Mouse (Mus musculus) liver, embryonic 15.5 days (tissue): ENCODE results near the gene Gm3404. TPM values are rescaled to one million over a fixed set of nuclear protein-coding genes. Genes with fewer than 3 reads are reported as not detected.
"Not testable (repeated sequence)": the region's sequence is repeated elsewhere in the genome, so short reads cannot be mapped to it uniquely, and the experiment has no call there.

Experiments used
- ATAC-seq: fragments of 200-750 bp; cut with Nextera tagmentation; 2 replicates; pipeline ENCODE4 v1.8.0; 2017; ENCODE audit warnings: moderate number of reproducible peaks, mild to moderate bottlenecking, moderate library complexity; ENCODE audit not compliant: insufficient read depth
- H3K27ac ChIP-seq: fragments of 300-500 bp; sonication (generic); replicated peaks from 2 replicates; pipeline ENCODE4 v1.5.1; 2015; ENCODE audit warnings: mild to moderate bottlenecking, inconsistent platforms
- H3K27me3 ChIP-seq: fragments of 300-500 bp; sonication (generic); 2 replicates; pipeline ENCODE4 v1.6.1; 2015; ENCODE audit warnings: mild to moderate bottlenecking, inconsistent platforms
- H3K36me3 ChIP-seq: fragments of 300-500 bp; sonication (generic); replicated peaks from 2 replicates; pipeline ENCODE4 v1.6.1; 2015; ENCODE audit warnings: moderate library complexity, mild to moderate bottlenecking, inconsistent platforms
- H3K4me1 ChIP-seq: fragments of 300-500 bp; sonication (generic); replicated peaks from 2 replicates; pipeline ENCODE4 v1.6.1; 2015; ENCODE audit warnings: inconsistent platforms
- H3K4me2 ChIP-seq: fragments of 300-500 bp; sonication (generic); 2 replicates; pipeline ENCODE4 v1.6.1; 2015; ENCODE audit warnings: moderate library complexity, mild to moderate bottlenecking, inconsistent platforms
- H3K4me3 ChIP-seq: fragments of 300-500 bp; sonication (generic); replicated peaks from 2 replicates; pipeline ENCODE4 v1.5.1; 2015; ENCODE audit warnings: mild to moderate bottlenecking, inconsistent platforms
- H3K9ac ChIP-seq: fragments of 300-500 bp; sonication (generic); 2 replicates; pipeline ENCODE4 v1.6.1; 2015; ENCODE audit warnings: moderate library complexity, mild to moderate bottlenecking, inconsistent platforms
- H3K9me3 ChIP-seq: fragments of 300-500 bp; sonication (generic); replicated peaks from 2 replicates; pipeline ENCODE4 v1.6.1; 2016; ENCODE audit warnings: inconsistent platforms
- WGBS: fragments of 180-500 bp; shearing (Covaris S2); methylation state at CpG from one replicate; pipeline ENCODE4 v1.1.7; 2015; ENCODE audit warnings: mixed read lengths; ENCODE audit not compliant: insufficient replicate concordance; 5-methylcytosine and 5-hydroxymethylcytosine counted together
- polyA plus RNA-seq: library from polyadenylated mRNA; unstranded; fragments of >200 nt; fragmentation: Nextera tagmentation; extraction: Ambion mirVana; gene quantifications from 2 replicates; pipeline ENCODE4 v1.2.1, GENCODE M21; 2015

The Gm3404 gene
- polyA plus RNA-seq: not detected in 2 replicates

DNA sequence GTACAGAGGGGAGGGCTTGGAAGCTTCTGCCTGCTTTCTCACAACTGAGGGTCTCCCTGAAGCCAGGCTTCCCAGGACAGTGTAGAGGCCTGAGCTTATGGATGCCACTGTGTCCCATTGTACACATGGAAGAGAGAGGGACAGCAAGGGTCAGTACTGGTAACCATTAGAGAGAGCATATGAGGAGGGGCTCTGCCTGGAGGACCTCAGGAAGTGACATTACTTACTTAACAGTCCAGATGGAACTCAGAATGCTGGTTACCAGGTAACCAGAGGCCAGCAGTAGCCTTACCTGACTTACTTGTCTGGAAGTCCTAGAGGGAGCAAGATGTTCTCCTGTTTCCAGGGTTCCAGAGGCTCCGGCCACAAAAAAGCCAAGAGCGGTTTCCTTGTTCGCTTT, at the start of gene Gm3404:
Gm3404 (plus strand) TSS at position 301 of the 400 bp plus-strand sequence.
- not testable (repeated sequence) for H3K4me1 ChIP-seq, ATAC-seq, H3K27ac ChIP-seq, H3K4me2 ChIP-seq, H3K36me3 ChIP-seq, H3K9ac ChIP-seq, H3K27me3 ChIP-seq, H3K9me3 ChIP-seq, H3K4me3 ChIP-seq
- WGBS: 73% methylated on average over 3 of the region's 3 CpGs

DNA sequence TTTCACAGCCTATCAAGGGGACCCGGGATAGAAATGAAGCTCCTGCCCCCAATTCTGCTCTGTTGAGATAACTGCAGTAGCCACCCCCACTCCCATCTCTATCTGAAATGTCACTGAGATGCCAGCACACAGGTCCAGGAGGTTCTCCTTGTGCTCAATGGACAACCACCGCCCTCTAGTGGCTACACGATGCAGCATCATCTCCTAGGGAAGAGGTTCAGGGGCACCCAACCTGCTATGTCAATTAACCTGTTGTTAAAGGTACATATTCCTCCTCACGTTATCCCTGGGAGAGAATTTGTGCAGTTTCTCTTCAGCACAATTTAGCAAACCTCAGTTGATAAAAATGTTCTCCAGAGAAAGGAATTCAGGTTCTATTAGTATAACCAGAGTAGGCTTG, 46.0 kb upstream of the Gm3404 start:
- H3K36me3 ChIP-seq, H3K4me3 ChIP-seq, H3K27me3 ChIP-seq, H3K9ac ChIP-seq, H3K4me2 ChIP-seq, ATAC-seq, H3K9me3 ChIP-seq, H3K27ac ChIP-seq, H3K4me1 ChIP-seq: not testable (repeated sequence)
- 3% methylated on average over 4 of the region's 4 CpGs for WGBS

DNA sequence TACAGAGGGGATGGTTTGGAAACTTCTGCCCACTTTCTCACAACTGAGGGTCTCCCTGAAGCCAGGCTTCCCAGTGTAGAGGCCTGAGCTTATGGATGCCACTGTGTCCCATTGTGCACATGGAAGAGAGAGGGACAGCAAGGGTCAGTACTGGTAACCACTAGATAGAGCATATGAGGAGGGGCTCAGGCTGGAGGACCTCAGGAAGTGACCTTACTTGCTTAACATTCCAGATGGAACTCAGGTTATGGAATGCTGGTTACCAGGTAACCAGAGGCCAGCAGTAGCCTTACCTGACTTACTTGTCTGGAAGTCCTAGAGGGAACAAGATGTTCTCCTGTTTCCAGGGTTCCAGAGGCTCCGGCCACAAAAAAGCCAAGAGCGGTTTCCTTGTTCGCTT, 43.9 kb upstream of the Gm3404 start, which contains the start of gene Gm6408:
Gm6408 (plus strand) TSS at position 301 of the 400 bp plus-strand sequence.
- not testable (repeated sequence) for H3K4me2 ChIP-seq, H3K9ac ChIP-seq, H3K36me3 ChIP-seq, H3K27me3 ChIP-seq, H3K9me3 ChIP-seq, H3K4me1 ChIP-seq, ATAC-seq, H3K27ac ChIP-seq, H3K4me3 ChIP-seq
- 67% methylated on average over 3 of the region's 3 CpGs for WGBS

DNA sequence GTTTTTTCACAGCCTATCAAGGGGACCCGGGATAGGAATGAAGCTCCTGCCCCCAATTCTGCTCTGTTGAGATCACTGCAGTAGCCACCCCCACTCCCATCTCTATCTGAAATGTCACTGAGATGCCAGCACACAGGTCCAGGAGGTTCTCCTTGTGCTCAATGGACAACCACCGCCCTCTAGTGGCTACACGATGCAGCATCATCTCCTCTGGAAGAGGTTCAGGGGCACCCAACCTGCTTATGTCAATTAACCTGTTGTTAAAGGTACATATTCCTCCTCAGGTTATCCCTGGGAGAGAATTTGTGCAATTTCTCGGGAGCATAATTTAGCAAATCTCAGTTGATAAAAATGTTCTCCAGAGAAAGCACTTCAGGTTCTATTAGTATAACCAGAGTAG, 36.6 kb upstream of the Gm3404 start:
- not testable (repeated sequence) for ATAC-seq, H3K36me3 ChIP-seq, H3K9ac ChIP-seq, H3K9me3 ChIP-seq, H3K4me3 ChIP-seq, H3K27ac ChIP-seq, H3K4me2 ChIP-seq, H3K4me1 ChIP-seq, H3K27me3 ChIP-seq
- 3% methylated on average over 3 of the region's 4 CpGs for WGBS

DNA sequence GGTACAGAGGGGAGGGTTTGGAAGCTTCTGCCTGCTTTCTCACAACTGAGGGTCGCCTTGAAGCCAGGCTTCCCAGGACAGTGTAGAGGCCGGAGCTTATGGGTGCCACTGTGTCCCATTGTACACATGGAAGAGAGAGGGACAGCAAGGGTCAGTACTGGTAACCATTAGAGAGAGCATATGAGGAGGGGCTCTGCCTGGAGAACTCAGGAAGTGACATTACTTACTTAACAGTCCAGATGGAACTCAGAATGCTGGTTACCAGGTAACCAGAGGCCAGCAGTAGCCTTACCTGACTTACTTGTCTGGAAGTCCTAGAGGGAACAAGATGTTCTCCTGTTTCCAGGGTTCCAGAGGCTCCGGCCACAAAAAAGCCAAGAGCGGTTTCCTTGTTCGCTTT, 34.5 kb upstream of the Gm3404 start, which contains the start of gene Gm6370:
Gm6370 (plus strand) TSS at position 301 of the 400 bp plus-strand sequence.
- ATAC-seq, H3K4me2 ChIP-seq, H3K27me3 ChIP-seq, H3K9ac ChIP-seq, H3K9me3 ChIP-seq, H3K36me3 ChIP-seq, H3K4me1 ChIP-seq, H3K4me3 ChIP-seq, H3K27ac ChIP-seq: not testable (repeated sequence)
- WGBS: no CpG with 5 or more reads among the region's 5 CpGs

DNA sequence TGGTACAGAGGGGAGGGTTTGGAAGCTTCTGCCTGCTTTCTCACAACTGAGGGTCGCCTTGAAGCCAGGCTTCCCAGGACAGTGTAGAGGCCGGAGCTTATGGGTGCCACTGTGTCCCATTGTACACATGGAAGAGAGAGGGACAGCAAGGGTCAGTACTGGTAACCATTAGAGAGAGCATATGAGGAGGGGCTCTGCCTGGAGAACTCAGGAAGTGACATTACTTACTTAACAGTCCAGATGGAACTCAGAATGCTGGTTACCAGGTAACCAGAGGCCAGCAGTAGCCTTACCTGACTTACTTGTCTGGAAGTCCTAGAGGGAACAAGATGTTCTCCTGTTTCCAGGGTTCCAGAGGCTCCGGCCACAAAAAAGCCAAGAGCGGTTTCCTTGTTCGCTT, 23.5 kb upstream of the Gm3404 start, which contains the start of gene 4930449I24Rik:
4930449I24Rik (plus strand) TSS at position 301 of the 400 bp plus-strand sequence.
- not testable (repeated sequence) for H3K4me3 ChIP-seq, H3K9me3 ChIP-seq
- no CpG with 5 or more reads among the region's 5 CpGs for WGBS

DNA sequence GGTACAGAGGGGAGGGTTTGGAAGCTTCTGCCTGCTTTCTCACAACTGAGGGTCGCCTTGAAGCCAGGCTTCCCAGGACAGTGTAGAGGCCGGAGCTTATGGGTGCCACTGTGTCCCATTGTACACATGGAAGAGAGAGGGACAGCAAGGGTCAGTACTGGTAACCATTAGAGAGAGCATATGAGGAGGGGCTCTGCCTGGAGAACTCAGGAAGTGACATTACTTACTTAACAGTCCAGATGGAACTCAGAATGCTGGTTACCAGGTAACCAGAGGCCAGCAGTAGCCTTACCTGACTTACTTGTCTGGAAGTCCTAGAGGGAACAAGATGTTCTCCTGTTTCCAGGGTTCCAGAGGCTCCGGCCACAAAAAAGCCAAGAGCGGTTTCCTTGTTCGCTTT, 11.8 kb upstream of the Gm3404 start, which contains the start of gene Gm3402:
Gm3402 (plus strand) TSS at position 301 of the 400 bp plus-strand sequence.
- ATAC-seq, H3K9ac ChIP-seq, H3K4me2 ChIP-seq, H3K4me1 ChIP-seq, H3K27ac ChIP-seq, H3K27me3 ChIP-seq, H3K4me3 ChIP-seq, H3K9me3 ChIP-seq, H3K36me3 ChIP-seq: not testable (repeated sequence)
- 85% methylated on average over 2 of the region's 5 CpGs for WGBS

More for the DNA sequence above, 23.5 kb upstream of the Gm3404 start, which contains the start of gene 4930449I24Rik:
- not testable (repeated sequence) for H3K4me2 ChIP-seq, H3K9ac ChIP-seq, ATAC-seq, H3K36me3 ChIP-seq, H3K27me3 ChIP-seq, H3K27ac ChIP-seq, H3K4me1 ChIP-seq

DNA sequence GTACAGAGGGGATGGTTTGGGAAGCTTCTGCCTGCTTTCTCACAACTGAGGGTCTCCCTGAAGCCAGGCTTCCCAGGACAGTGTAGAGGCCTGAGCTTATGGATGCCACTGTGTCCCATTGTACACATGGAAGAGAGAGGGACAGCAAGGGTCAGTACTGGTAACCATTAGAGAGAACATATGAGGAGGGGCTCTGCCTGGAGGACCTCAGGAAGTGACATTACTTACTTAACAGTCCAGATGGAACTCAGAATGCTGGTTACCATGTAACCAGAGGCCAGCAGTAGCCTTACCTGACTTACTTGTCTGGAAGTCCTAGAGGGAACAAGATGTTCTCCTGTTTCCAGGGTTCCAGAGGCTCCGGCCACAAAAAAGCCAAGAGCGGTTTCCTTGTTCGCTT, 11.7 kb downstream of the Gm3404 start, which contains the start of gene Gm3409:
Gm3409 (plus strand) TSS at position 301 of the 400 bp plus-strand sequence.
- not testable (repeated sequence) for ATAC-seq, H3K9ac ChIP-seq, H3K4me3 ChIP-seq, H3K27ac ChIP-seq, H3K36me3 ChIP-seq, H3K27me3 ChIP-seq, H3K4me2 ChIP-seq, H3K4me1 ChIP-seq, H3K9me3 ChIP-seq
- 53% methylated on average over 3 of the region's 3 CpGs for WGBS

DNA sequence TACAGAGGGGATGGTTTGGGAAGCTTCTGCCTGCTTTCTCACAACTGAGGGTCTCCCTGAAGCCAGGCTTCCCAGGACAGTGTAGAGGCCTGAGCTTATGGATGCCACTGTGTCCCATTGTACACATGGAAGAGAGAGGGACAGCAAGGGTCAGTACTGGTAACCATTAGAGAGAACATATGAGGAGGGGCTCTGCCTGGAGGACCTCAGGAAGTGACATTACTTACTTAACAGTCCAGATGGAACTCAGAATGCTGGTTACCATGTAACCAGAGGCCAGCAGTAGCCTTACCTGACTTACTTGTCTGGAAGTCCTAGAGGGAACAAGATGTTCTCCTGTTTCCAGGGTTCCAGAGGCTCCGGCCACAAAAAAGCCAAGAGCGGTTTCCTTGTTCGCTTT, 30.2 kb downstream of the Gm3404 start, which contains the start of gene Gm3415:
Gm3415 (plus strand) TSS at position 301 of the 400 bp plus-strand sequence.
- not testable (repeated sequence) for H3K4me3 ChIP-seq, H3K27me3 ChIP-seq, H3K9me3 ChIP-seq, ATAC-seq, H3K9ac ChIP-seq, H3K27ac ChIP-seq, H3K4me2 ChIP-seq, H3K4me1 ChIP-seq, H3K36me3 ChIP-seq
- WGBS: no CpG with 5 or more reads among the region's 3 CpGs

DNA sequence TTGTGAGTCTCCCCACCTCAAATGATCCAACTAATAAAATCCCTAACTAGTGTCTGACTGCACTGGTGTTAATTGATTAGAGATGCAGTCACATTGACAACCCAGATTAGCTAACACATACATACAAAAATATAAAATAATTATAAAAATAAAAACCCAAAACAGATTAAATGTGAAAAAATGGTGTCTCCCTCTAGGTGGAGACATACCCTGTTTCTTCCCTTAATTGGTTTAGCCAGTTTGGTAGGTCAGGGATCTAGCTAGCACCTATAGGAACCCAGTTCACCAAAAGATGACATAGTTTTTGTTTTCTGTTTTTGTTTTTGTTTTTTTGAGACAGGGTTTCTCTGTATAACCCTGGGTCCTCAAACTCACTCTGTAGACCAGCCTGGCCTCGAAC, 38.7 kb downstream of the Gm3404 start:
- no peak overlapping the region for H3K4me3 ChIP-seq
- no peak for ATAC-seq
- no peak overlapping the region for H3K4me2 ChIP-seq
- H3K9me3 ChIP-seq: no peaks in the 10 kb centered on the region
- no peaks in the 10 kb centered on the region for H3K27me3 ChIP-seq
- H3K4me1 ChIP-seq: no peaks in the 10 kb centered on the region
- WGBS: 37% methylated on average over 1 of the region's 1 CpGs
- H3K36me3 ChIP-seq: no peaks in the 10 kb centered on the region
- no peak overlapping the region for H3K27ac ChIP-seq
- no peak overlapping the region for H3K9ac ChIP-seq

DNA sequence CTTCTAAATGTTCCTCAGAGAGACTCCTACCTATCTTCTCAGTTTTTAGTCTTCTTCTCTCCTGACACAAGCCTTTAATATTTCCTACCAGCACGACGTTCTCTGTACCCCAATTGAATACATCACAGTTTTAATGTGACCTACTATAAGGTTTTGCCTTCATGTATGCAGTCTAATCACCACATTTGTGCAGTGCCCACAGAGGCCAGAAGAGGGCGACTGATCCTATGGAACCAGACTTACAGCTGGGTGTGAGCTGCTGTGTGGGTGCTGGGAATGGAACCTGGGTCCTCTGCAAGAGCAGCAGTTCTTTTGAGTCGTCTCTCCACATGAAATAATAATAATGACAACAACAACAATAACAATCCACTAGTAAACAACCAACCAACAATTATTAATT, 41.5 kb downstream of the Gm3404 start:
- H3K9ac ChIP-seq: no peak overlapping the region
- 44% methylated on average over 4 of the region's 4 CpGs for WGBS
- H3K36me3 ChIP-seq: no peaks in the 10 kb centered on the region
- no peak for ATAC-seq
- H3K27ac ChIP-seq: no peak overlapping the region
- no peaks in the 10 kb centered on the region for H3K4me1 ChIP-seq
- H3K9me3 ChIP-seq: no peaks in the 10 kb centered on the region
- H3K27me3 ChIP-seq: no peaks in the 10 kb centered on the region
- no peak overlapping the region for H3K4me2 ChIP-seq
- H3K4me3 ChIP-seq: no peak overlapping the region

DNA sequence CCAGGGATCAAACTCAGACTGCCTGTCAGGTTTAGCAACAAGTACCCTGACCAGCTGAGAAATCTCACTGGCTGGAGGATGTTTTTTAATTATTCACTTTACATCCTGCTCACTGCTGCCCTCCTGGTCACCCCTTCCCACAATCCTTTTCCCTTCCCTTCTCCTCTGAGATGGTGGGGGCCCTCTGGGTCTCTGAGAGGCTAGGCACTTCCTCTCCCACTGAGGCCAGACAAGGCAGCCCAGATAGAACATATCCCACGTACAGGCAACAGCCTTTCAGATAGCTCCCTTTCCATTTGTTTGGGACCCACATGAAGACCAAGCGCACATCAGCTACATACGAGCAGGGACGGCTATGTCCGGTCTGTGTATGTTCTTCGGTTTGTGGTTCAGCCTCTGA, 44.6 kb downstream of the Gm3404 start:
- not testable (repeated sequence) for H3K9ac ChIP-seq, H3K4me1 ChIP-seq, H3K4me2 ChIP-seq, H3K9me3 ChIP-seq, H3K4me3 ChIP-seq, H3K27me3 ChIP-seq, H3K27ac ChIP-seq, ATAC-seq, H3K36me3 ChIP-seq
- WGBS: 49% methylated on average over 6 of the region's 6 CpGs
